Mouse (Mus musculus): Measurements from ENCODE around the gene Gpc6. TPM values are rescaled to one million over a fixed set of nuclear protein-coding genes. Genes with fewer than 3 reads are reported as not detected.
"Not testable (repeated sequence)": the region's sequence is repeated elsewhere in the genome, so short reads cannot be mapped to it uniquely, and the experiment has no call there.

The Gpc6 gene
- total RNA-seq, 4 experiments from 2014 or later = 7.7 to 10.5 (median 9.2) TPM

- no peak for DNase-seq (ENCODE audit: low spot score)
Observed at GRCm38 (mm10) chr14:117369331-117369866, 444.3 kb downstream of the Gpc6 start.

DNA sequence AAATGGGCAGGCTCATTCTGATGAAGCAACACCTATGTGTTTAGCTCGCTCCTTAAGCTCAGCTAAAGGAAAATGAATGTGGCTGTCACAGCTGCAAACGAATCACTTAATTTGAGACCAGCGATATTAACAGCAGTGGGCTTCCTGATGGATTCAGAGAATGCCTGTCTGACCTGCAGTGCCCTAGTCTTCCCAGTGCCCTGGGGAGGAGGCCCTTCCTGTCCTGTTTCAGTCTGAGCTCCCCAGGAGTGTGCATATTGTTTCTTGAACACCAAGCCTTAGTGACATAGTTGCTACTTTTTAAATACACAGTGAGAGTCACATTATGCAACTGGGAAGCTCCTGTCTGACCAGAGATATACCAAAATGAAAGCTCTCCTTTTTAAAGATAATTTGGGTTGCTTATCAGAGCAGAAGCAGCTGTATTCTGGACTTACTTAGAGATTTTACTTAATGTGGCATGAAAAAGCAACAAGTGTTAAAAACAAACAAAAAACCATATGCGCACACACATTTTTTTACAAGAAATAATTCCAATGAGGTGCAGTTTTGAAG is 451.8 kb downstream of the Gpc6 start:
- no peak for DNase-seq (ENCODE audit: low spot score)

DNA sequence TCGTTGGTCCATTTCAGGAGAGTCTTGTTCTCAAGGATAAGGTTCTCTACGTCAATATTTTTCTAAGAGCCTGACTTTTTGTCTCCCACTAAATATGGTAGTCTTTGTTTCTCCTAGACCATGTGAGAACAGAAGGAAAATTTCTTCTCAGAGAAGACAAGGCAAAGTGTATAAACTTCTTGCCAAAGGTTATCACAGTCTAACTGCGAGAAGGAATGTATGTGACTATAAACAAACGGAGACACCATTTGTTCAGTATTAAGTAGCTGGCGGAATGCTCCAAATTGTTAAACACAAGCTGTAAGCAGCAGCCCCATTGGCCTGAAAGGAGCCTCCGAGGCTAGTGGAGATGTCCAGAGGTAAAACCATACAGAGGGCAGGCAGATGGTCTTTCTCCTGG is 454.9 kb downstream of the Gpc6 start:
- DNase-seq (ENCODE audit: low spot score) = no peak

DNA sequence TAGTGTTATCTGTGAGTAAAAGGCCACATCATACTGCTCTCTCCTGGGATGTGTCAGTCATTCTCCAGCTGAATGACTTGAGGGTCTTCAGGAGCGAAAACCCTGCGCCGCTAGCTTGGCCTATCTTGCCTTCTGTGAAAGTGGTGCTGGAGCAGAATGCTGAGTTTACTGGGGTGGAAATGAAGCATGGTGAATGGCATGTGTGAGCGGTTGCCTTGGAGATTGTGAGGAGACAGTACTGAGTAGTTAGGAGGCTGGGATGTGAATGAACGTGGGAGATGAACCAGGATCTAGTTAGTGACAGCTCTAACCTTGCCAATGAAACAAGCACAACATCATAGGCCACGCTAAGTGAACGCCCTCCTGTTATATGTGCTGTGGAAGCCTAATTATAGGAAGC is 458.1 kb downstream of the Gpc6 start:
- DNase-seq (ENCODE audit: low spot score) = no peak

DNA sequence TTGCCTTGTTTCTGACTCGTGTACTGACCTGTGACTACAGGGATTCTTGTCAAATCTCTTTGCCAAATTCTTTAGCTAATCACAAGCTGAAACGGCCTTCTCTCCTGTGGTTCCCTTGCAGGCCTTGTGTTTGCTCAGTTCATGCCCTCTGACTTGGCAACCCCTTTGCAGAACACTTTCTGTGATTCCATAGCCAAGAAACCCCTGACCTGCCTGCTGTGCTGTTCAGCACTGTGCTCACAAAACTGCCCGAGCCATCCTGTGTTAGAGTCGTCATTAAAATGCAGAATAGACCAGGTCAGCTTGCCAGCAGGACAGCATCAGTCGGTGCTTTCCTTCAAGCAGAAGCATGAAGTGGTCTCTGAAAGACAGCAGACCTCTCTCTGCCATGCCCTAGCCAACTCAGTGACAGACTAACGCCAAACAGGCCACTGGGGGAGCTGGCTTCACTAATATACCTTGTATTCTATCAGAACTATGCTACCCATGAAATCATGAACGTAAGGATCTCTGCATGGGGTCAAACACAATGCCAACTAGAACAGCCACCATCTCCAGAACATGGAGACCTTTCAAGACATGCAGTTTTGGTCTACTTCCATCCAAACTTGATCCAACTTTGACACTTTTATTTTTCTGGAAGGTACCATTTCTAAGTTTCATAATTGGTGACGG is 459.1 kb downstream of the Gpc6 start:
- DNase-seq (ENCODE audit: low spot score) = peak; percentile 28

- DNase-seq (ENCODE audit: low spot score) = no peak
Observed at GRCm38 (mm10) chr14:117385731-117386270, 460.7 kb downstream of the Gpc6 start.

- no peak for DNase-seq (ENCODE audit: low spot score)
Observed at GRCm38 (mm10) chr14:117390794-117391320, 465.7 kb downstream of the Gpc6 start.

DNA sequence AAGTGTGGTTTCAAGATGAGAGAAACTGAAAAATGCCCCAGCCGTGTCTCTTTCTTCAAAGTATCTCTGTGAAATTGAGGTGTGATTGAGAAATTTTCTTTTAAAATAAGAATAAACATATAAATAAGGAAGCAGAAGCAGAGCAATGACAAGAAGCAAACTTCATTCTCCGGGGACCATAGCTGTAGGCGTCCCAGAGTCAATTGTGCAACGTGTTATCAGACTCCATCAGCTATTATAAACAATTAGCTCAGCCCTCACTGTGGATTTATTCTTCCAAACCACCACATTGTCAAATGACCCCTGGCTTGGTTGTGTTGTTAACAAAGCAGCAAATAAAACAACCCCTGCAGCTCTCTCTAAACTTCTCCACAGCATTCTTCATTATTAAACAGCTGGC is 466.3 kb downstream of the Gpc6 start:
- no peak for DNase-seq (ENCODE audit: low spot score)

- no peak for DNase-seq (ENCODE audit: low spot score)
Observed at GRCm38 (mm10) chr14:117397165-117397564, 472.1 kb downstream of the Gpc6 start.

DNA sequence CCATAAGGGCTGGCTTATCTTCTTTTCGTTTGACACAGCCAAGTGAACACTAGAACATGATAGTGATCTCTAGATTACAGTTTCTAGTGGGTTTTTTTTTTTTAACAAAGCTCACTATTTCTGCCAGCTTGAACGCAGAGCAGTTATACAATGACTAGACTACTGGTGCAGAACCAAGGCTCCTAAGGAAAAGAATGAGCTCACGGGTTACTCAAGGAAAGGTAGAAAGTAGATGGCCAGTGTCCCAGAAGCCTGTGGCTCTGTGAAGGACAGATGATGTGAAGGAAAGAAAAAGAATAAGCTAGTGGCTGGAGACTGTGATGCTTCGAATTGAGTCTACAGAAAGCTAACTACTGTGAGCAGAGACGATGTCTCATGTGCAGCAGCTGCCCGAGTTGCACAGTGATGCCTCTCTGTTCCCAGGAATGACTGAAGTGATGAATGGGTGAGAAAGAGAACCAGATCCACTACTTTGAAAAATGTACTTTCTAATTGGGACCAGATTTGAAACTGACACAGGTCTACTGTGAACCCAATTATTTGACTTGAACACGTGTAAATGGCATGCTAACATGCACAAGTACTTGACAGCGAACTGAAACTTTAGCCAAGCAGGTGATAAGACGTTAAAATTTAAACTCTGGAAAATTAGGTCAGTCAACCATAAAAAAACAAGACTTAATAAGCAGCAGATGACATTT is 482.9 kb downstream of the Gpc6 start:
- DNase-seq (ENCODE audit: low spot score) = no peak

- DNase-seq (ENCODE audit: low spot score) = no peak
Observed at GRCm38 (mm10) chr14:117408525-117408835, 483.4 kb downstream of the Gpc6 start.

GRCm38 (mm10) chr14:117409778-117410177 is 484.7 kb downstream of the Gpc6 start:
- DNase-seq (ENCODE audit: low spot score) = no peak

DNA sequence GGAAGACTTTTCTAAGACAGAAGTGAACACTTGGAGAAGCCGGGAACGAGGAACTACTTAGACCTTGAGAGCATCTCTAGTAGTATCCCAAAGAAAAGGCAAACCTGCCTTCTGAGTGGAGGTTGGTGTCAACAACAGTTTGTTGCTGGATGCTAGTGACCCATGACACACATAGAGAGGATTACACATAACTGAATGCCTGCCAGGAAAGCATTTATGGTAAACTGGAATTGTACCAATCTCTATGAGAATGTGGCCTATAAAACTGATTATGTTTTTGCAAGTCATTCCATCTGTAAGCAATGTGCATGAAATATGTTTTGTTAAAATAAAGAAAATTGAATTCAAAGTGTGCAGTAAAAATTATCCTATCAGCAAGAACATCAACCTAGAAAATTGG is 485.4 kb downstream of the Gpc6 start:
- DNase-seq (ENCODE audit: low spot score) = no peak

- DNase-seq (ENCODE audit: low spot score) = no peak
Observed at GRCm38 (mm10) chr14:117415045-117415444, 489.9 kb downstream of the Gpc6 start.

DNA sequence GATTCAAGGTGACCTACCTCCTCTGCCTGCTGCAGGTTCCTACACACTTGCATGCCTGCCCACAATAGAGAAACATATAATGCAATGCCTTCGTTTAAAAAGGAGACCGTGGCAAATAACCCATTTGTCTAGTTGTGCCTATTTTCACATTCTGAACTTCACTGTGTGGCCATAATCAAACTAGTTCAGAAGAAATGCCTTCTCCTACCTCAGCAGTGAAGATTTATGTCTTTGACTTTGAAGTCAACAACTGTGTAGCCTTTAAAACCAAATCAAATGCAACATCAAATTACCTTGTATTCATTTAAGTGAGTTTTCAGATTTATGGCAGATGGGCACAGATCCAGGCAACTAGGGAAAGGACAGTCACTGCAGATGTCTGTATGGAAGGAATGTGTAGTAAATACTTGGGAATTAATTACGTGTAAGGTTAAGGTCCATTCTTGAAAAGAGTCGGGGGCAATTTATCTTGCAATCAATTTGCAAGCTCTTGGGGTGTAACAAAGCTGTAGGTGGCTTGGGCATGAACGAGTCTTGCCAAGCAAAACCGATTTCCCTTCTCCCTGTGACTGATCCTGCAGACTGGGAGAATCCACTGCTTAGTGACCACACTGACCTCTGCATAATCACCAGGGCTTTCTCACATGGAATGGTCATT is 494.6 kb downstream of the Gpc6 start:
- no peak for DNase-seq (ENCODE audit: low spot score)

DNA sequence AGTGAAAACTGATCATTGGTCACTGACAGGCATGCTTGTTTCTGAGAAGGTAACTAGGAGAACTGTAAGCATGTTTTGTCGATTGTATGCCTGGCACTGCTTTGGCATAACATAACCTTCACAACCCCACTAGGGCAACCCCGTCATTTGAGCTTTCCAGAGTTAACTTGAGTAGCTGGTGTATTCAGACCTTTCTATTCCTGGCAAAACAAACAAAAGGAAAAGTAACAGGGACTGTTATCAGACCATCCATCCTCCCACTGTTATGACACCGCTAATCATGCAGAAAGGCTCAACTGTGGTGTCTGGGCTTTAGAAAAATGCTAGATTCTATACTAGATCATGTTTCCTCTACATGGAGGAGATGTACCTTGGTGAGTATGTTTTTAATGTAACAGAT is 496.1 kb downstream of the Gpc6 start:
- no peak for DNase-seq (ENCODE audit: low spot score)

- DNase-seq (ENCODE audit: low spot score) = no peak
Observed at GRCm38 (mm10) chr14:117426116-117426515, 501.0 kb downstream of the Gpc6 start.

DNA sequence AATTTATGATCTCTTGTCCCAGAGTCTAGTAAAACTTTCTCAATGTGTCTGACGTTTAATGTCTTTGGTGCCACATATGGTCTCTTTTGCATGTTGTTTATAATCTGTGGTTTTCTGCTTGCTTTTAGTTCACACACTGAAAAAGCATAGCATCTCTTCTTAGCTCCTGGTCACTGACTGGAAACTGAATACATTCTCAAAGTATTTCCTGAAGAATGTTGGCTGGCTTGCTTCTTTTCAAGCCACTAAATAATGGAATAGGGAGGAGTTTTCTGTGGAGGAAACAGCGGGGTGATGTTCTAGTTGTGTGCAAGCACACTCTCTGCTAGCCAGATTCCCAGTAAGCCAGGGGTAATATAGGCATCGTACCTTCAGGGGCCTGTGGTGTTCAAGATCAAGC is 502.7 kb downstream of the Gpc6 start:
- DNase-seq (ENCODE audit: low spot score) = no peak

- no peak for DNase-seq (ENCODE audit: low spot score)
Observed at GRCm38 (mm10) chr14:117435739-117436138, 510.6 kb downstream of the Gpc6 start.

DNA sequence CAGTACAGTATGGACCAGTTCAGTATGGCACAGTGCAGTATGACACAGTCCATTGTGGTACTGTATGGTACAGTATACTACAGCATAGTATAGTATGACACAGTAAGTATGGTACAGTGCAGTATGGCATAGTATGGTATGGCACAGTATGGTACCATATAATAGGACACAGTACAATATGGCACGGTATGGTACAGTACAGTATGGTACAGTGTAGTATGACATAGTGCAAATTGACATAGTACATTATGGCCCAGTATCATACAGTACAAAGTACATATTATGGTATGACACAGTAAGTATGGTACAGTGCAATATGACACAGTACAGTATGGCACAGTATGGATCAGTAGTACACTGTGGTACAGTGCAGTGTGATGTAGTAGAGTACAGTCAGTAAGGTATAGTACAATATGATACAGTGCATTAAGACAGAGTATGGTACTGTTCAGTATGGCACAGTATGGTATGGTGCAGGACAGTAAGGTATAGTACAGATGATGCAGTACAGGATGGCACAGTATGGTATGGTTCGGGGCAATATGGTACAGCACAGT is 521.6 kb downstream of the Gpc6 start:
- not testable (repeated sequence) for DNase-seq (ENCODE audit: low spot score)

GRCm38 (mm10) chr14:117451391-117451991 is 526.4 kb downstream of the Gpc6 start:
- no peak for DNase-seq (ENCODE audit: low spot score)

All from heart, adult 8-10 months (tissue).